In the genomic region with DNA sequence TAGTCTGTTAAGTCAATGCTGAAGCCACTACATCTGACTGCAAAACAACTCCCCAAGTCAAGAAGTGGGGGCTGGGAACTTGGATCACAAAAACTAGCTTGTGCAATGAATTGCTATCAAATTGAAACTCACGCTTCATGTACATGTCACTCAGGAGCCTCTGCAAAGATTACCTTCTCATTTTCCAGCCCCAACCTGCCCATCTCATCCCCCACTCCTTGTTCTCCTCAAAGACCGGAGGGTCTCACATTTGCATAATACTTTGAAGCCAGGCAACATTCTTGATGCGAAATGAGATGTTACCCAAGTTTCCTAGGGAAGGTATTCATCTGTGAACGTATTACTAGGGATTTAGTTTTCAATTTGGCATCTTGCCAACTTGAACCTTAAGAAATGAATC, we compare ENCODE assay signal across 36 mouse cellular contexts. TPM values are rescaled to one million over a fixed set of nuclear protein-coding genes. Genes with fewer than 3 reads are reported as not detected.
"Had no signal": no experiment of that assay in that cellular context is flagged by ENCODE, and none has a peak within 500 bp of the region (broad histone marks: within the 10 kb centered on the region; RNA-seq: fewer than 3 reads in every experiment).

No protein-coding gene starts in this region.

- H3K36me3 ChIP-seq: limb, embryonic 12.5 days; limb, embryonic 13.5 days; limb, embryonic 15.5 days; liver, embryonic 12.5 days; liver, embryonic 13.5 days; liver, embryonic 15.5 days; lung, embryonic 15.5 days; midbrain, embryonic 10.5 days; midbrain, embryonic 12.5 days; midbrain, embryonic 13.5 days; midbrain, embryonic 15.5 days; neural tube, embryonic 12.5 days had no signal

- H3K9me3 ChIP-seq: limb, embryonic 12.5 days; limb, embryonic 13.5 days; limb, embryonic 15.5 days; liver, embryonic 12.5 days; liver, embryonic 13.5 days; liver, embryonic 15.5 days; lung, embryonic 15.5 days; midbrain, embryonic 10.5 days; midbrain, embryonic 12.5 days; midbrain, embryonic 13.5 days; midbrain, embryonic 15.5 days; neural tube, embryonic 12.5 days had no signal

- H3K9ac ChIP-seq: limb, embryonic 12.5 days; limb, embryonic 13.5 days; limb, embryonic 15.5 days; liver, embryonic 12.5 days; liver, embryonic 13.5 days; liver, embryonic 14.5 days; liver, embryonic 15.5 days; liver, postnatal 0 days; lung, embryonic 14.5 days; lung, embryonic 15.5 days; midbrain, embryonic 12.5 days; midbrain, embryonic 13.5 days; midbrain, embryonic 15.5 days; neural tube, embryonic 12.5 days had no signal

- H3K27me3 ChIP-seq: limb, embryonic 12.5 days; limb, embryonic 13.5 days; limb, embryonic 15.5 days; liver, embryonic 12.5 days; liver, embryonic 13.5 days; liver, embryonic 15.5 days; lung, embryonic 15.5 days; megakaryocyte, embryonic 14.5 days; midbrain, embryonic 12.5 days; midbrain, embryonic 13.5 days; midbrain, embryonic 15.5 days; neural tube, embryonic 12.5 days had no signal

- H3K27ac ChIP-seq: limb, embryonic 12.5 days; limb, embryonic 13.5 days; limb, embryonic 15.5 days; liver, embryonic 12.5 days; liver, embryonic 13.5 days; liver, embryonic 14.5 days; liver, embryonic 15.5 days; lung, embryonic 15.5 days; macrophage; midbrain, embryonic 10.5 days; midbrain, embryonic 12.5 days; midbrain, embryonic 13.5 days; midbrain, embryonic 15.5 days; neural tube, embryonic 12.5 days had no signal

- H3K4me3 ChIP-seq: limb, embryonic 12.5 days; limb, embryonic 13.5 days; limb, embryonic 15.5 days; liver, embryonic 12.5 days; liver, embryonic 13.5 days; liver, embryonic 15.5 days; lung, embryonic 15.5 days; megakaryocyte, embryonic 14.5 days; midbrain, embryonic 10.5 days; midbrain, embryonic 12.5 days; midbrain, embryonic 13.5 days; midbrain, embryonic 15.5 days; myocyte; neural tube, embryonic 12.5 days had no signal

- H3K4me1 ChIP-seq: limb, embryonic 12.5 days; limb, embryonic 13.5 days; limb, embryonic 15.5 days; liver, embryonic 12.5 days; liver, embryonic 13.5 days; liver, embryonic 15.5 days; lung, embryonic 15.5 days; megakaryocyte, embryonic 14.5 days; midbrain, embryonic 10.5 days; midbrain, embryonic 12.5 days; neural tube, embryonic 12.5 days had no signal

- ATAC-seq: liver, embryonic 12.5 days; liver, postnatal 0 days; lung, postnatal 0 days; midbrain, embryonic 13.5 days; midbrain, embryonic 15.5 days; midbrain, embryonic 16.5 days had no signal

- DNase-seq: left cerebral cortex, postnatal 4 days; liver; liver, embryonic 13.5 days; liver, postnatal 0 days; lung, adult 18-20 months; lung, adult 2 months; lung, embryonic 14.5 days; lung, postnatal 10 days; lung, postnatal 14 days; lung, postnatal 36 days; lung, postnatal 4 days; midbrain, embryonic 14.5 days had no signal

- H3K4me2 ChIP-seq: limb, embryonic 12.5 days; limb, embryonic 13.5 days; limb, embryonic 15.5 days; liver, embryonic 11.5 days; liver, embryonic 12.5 days; liver, embryonic 13.5 days; liver, embryonic 15.5 days; lung, embryonic 14.5 days; lung, embryonic 15.5 days; midbrain, embryonic 11.5 days; midbrain, embryonic 12.5 days; midbrain, embryonic 13.5 days; midbrain, embryonic 15.5 days; neural tube, embryonic 12.5 days had no signal

RNA-seq across cellular contexts. Expression of gene Plppr1, which starts 10.4 kb away (rescaled TPM):
- total RNA-seq: megakaryocyte progenitor cell, adult 5-6 weeks; megakaryocyte, adult 5-6 weeks; megakaryocyte-erythroid progenitor cell, adult 5-6 weeks; monocyte, adult 5-6 weeks had no signal
- polyA plus RNA-seq: liver, adult 2 months; lung, adult 2 months; macrophage; myocyte had no signal
